Mouse (Mus musculus) heart, adult 8-10 months (tissue): ENCODE results near the gene Creld2. TPM values are rescaled to one million over a fixed set of nuclear protein-coding genes. Genes with fewer than 3 reads are reported as not detected.

Experiments used
- DNase-seq: peaks from one replicate; pipeline ENCODE4 v3.0.0; 2022; ENCODE audit warnings: low spot score
- total RNA-seq, 4 experiments: library from RNA; stranded (reverse); gene quantifications; 2 replicates each; pipeline ENCODE4 v1.2.4; 2022

Gene Creld2
- total RNA-seq, 4 experiments from 2014 or later, result 17.2 to 28.0 (median 21.1) TPM

- DNase-seq, result no peak
Measured at GRCm38 (mm10) chr15:88866934-88867356, 47.5 kb downstream of the Creld2 start.

- DNase-seq, result peak; percentile 91
Measured at GRCm38 (mm10) chr15:88867368-88868023, 48.0 kb downstream of the Creld2 start.

- DNase-seq, result peak; percentile 83
Measured at GRCm38 (mm10) chr15:88868024-88868742, 48.7 kb downstream of the Creld2 start.

- DNase-seq, result no peak
Measured at GRCm38 (mm10) chr15:88870418-88871185, 51.2 kb downstream of the Creld2 start.

GRCm38 (mm10) chr15:88874061-88874460 is 54.6 kb downstream of the Creld2 start:
- no peak for DNase-seq

- DNase-seq, result no peak
Measured at GRCm38 (mm10) chr15:88874477-88874876, 55.0 kb downstream of the Creld2 start.

- DNase-seq, result peak; percentile 69
Measured at GRCm38 (mm10) chr15:88875625-88876081, 56.2 kb downstream of the Creld2 start.

Other genes starting within 250 kb of the Creld2 start
- not detected for gene Zdhhc25, start 219.3 kb upstream of the Creld2 start, total RNA-seq
- 10 to 100 TPM; 26.5 to 29.6 (median 28.6) TPM for gene Brd1, start 85.4 kb upstream of the Creld2 start, total RNA-seq
- 10 to 100 TPM in 1 of 4 experiments, 1 to 10 TPM in 3; 6.6 to 11.4 (median 8.3) TPM for gene Zbed4, start 68.0 kb upstream of the Creld2 start, total RNA-seq
- 10 to 100 TPM in 2 of 4 experiments, 1 to 10 TPM in 2; 7.4 to 10.3 (median 9.9) TPM for gene Alg12, start 328 bp upstream of the Creld2 start, total RNA-seq
- gene Pim3, start 42.5 kb downstream of the Creld2 start, total RNA-seq, result 100 to 1,000 TPM in 1 of 4 experiments, 10 to 100 TPM in 3; 70.8 to 183 (median 86.1) TPM
- not detected for gene Ttll8, start 134.8 kb downstream of the Creld2 start, total RNA-seq
- not detected for gene Mlc1, start 159.4 kb downstream of the Creld2 start, total RNA-seq
- 100 to 1,000 TPM; 105 to 126 (median 121) TPM for gene Mov10l1, start 163.3 kb downstream of the Creld2 start, total RNA-seq
- gene Panx2, start 240.1 kb downstream of the Creld2 start, total RNA-seq, result 1 to 10 TPM; 1.1 to 2.1 (median 1.7) TPM